Mouse (Mus musculus) heart, postnatal 4 days (tissue): ENCODE results near the gene Plekhg6. TPM values are rescaled to one million over a fixed set of nuclear protein-coding genes. Genes with fewer than 3 reads are reported as not detected.

Source experiments
- DNase-seq: peaks from one replicate; pipeline ENCODE4 v3.0.0; 2021
- total RNA-seq, 2 experiments: library from RNA; stranded (reverse); gene quantifications; 2 replicates each; pipeline ENCODE4 v1.2.3; 2021

Plekhg6 gene
- not detected for total RNA-seq

DNA sequence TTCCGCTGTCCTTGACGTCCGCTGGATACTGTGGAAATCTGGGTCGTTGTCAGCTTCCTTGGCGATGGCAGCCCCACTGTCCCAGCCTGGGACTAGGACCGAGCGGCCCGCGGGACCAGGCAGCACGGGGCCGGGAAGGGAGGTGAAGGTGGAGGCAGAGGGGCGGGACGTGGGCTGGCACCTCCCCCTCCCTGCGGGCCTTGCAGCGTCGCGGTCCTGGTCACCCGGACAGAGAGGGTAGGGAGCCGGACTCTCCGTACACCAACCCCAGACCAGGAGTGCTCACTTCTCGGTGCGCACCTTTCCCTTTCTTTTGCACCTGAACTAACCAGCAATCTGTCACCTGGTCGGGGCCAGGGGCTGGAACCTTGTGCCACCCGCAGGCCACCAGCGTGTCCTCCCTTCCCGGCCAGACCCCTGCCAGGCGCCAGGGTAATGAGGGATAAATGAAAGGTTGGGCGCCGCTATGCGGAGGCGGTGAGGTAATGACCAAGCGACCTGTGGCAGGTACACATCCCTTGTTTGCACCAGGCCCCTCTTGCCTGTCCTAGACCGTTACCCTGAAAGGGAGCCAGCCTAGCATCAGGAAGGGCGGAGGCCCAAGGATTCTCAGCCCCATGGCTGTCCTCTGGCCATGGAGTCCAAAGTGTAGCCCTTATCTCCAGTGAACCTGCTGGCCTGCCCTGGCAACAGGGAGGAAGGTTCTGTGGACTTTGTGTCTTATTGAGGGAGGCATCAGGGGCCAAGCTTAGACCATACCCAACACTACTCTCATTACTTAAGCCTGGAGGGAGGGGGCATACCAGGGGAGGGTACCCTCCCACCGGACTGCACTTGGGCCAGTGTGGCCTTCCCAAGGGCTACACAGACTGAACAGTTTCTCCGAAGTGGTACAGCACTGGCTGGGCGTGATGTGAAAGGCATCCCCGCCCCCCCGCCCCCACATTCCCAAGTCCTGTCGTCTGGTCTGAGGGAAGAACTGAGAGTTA is at the start of gene Plekhg6:
Gene Plekhg6, minus strand, starts transcription at position 422 of the 989 bp plus-strand sequence.
- DNase-seq = no peak

DNA sequence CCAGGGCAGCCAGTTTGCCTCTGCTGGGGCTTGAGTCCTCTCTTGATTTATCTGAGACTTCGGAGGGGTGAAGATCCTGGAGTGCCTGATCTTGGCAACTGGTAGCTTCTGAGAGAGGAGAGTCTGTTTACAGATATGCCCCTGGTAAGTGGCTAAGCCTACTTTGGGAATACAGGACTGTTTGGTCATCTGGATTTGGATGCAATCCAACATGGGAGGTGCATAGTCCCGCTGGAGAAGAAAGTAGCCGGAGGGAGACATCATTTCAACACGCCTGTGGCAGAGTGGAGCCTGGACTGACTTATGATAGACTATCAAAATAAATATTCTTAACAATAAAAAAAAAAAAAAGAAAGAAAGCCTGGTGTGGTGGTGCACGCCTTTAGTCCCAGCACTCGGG is 49.1 kb upstream of the Plekhg6 start:
- no peak for DNase-seq

DNA sequence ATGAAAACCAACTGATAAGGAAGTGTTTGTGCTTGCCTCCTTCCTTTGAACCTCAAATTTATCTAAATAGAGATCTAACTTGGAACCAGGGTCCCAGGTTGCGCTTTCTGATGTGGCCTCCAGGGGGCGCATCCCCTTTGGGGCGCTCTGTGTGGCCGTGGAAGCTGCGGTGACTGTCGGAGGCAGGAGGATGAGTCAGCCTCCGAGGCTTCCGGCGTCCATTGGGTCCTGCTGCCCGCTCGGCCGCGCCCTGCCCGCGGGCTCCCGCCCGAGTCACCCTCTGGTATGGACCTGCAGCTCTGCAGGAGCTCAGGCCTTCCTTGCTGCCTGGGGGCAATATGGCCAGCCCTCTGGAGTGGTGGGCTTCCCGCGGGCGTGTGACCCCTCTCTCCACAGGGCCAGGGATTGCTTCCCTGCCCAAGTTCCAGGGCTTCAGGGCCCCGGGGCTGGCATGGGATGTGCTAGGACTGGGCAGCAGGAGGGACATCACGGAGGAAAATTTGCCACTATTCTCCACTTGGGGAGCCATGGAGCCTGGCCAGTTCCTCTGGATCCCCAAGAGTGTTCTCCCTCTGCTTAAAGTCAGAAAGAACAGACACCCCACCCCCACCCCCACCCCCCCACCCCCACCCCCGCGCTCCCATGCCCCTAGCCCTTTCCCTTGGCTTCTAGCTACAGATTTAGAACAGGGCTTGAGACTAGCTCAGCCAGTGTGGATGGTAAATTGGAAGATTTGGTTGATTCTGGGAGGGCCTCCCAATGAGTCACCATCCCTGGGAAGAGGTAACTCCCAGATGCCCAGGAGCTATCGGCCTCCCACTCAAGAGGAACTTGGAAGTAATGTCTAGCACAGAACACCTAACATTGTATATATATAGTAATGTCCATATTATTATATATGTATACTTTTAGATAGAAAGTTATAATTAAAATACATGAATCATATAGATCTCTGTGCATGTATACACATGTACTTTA is 46.1 kb upstream of the Plekhg6 start:
- DNase-seq = peak; percentile 84

DNA sequence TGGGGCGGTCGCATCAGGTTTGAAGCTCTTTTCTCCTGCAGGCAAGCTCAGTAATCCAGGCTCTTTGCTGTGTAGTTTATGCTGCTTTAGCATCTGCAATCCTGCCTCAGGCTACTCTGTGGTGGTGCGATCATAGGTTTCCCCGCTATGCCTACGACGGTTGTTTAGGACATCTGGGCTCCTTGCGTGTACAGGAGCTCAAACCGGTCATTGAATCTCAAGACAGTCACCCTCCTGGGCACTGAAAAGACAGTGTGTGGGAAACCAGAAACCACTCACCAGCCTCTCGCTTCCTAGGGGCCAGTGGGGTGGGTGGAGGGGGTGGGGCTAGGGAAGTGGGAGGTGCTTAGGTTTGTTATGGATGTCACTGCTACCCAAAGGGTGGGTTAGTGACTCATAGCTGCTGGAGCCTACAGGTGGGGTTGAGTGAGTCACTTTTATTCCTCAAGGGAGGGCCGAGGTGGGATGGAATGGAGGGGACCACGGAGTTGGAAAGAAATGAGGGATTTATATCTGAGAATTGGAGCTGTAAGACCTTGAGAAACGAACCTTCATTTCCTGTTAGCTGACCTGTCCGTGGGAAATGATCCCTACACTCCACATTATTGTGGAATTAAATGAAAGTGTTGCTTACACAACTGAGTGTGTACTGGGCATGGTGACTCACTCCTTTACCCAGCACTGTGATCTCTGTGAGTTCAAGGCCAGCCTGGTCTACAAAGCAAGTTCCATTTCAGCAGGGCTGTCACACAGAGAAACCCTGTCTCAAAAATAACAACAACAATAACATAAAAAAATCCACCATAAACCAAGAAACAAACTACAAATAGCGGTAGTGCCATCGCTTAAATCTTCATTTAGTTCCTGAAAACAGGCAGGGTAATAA is 44.9 kb upstream of the Plekhg6 start:
- DNase-seq = no peak

DNA sequence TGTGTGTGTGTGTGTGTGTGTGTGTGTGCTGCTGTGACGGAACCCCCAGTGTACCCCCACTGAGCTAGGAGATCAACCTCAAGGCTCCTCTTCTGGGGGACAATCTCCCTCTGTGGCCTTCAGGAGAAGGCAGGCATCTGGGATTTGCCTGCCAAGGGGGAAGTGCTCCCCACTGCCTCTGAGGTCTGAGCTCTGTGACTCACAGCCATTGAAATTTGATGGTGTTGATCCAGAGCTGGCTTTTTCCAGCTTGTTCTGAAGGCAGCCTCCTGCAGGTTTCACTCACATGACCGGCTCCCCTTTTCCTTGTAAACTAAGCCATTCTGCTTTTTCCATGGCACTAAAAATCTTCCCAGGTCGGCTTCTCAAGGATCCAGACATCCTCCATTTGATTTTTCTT is 43.6 kb upstream of the Plekhg6 start:
- peak; percentile 25 for DNase-seq

DNA sequence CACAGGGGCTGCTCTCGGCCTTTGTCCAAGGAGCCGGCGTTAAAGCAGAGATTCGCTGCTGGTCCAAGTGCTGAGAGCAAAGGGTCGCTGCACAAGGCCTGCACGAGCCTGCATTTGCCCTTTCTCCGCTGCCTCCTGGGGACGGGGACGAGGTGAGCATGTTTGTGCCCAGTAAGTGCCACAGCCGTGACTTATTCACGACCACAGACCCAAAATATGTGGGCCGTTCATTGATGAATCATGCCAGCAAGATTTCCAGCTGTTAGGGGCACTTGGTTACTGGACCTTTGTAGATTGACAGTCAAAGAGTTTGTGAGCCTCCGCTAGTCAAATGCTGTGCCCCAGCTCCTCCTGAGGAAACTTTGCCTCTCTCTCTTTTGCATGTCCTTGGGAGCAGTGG is 42.9 kb upstream of the Plekhg6 start:
- DNase-seq = no peak

DNA sequence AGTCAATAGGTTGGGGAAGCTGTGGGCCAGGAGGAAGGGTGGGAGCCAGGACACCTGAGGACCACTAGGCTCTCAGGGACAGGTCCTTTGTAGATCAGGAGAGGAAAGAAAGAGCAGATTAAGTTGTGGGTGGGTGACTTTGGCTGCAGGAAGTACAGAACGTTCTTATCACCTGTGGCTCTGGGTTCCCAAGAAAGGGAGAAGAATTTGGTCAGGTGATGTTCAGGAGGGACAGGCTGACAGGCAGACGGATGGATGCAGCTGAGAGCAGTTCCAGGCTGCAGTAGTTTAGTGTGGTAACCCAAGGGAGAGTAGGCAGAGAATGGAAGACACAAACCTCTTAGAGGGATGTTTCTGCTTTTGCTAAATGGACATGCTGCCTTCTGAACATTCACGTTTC is 42.5 kb upstream of the Plekhg6 start:
- DNase-seq = no peak

DNA sequence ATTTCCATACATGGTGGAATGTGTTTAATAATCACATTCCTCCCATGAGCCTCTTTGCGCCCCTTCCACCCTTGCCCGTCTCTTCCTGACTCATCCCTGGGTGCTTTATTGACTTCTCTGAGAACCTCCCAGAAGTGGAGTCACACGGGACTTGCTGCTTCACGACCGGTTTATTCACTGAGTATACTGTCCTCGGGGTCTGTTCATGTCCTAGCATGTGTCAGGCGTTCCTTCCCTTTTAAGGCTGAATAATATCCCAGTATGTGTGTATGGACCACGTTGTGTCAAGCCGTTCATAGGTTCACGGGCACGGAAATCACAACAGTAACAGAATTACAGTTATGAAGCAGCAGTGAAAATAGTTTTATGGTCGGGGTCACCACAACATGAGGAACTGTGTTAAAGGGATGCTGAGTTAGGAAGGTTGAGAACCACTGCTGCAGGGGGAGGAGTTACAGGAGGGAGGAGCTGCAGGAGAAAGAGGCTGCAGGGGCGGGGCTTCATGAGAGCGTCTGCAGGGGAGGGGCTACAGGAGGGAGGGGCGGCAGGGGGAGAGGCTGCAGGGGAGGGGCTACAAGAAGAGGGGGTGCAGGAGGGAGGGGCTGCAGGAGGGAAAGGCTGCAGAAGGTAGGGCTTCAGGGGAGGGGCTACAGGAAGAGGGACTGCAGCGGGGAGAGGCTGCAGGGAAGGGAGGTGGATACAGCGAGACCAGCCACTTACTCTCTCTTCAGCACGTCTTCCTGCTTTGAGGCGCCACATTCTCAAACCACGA is 41.6 kb upstream of the Plekhg6 start:
- DNase-seq = peak; percentile 64

DNA sequence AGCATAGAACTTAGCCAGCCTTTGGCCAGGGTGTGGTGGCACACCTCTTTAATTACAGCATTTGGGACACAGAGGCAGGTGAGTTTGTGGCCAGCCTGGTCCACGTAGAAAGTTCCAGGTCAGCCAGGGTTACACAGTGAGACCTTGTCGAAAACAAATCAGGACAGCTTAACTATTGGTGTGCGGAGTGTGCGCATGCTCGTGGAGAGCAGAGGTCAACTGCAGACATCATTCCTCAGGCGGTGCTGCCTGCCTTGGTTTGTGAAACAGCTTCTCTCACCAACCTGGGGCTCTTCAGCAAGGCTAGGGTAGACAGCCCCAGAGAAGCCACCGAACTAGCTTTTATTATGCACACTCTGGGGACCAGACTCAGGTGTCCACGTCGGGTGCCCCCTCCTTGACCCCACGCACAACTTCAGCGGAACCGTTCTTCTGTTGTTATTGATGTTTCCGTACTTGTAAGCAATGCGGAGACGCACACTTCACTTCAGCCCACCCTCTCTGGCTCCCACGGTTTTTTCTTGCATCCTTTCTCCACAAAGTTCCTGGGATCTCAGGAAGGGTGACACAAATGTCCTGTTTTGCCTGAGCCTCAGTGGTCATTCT is 40.0 kb upstream of the Plekhg6 start:
- DNase-seq = no peak

DNA sequence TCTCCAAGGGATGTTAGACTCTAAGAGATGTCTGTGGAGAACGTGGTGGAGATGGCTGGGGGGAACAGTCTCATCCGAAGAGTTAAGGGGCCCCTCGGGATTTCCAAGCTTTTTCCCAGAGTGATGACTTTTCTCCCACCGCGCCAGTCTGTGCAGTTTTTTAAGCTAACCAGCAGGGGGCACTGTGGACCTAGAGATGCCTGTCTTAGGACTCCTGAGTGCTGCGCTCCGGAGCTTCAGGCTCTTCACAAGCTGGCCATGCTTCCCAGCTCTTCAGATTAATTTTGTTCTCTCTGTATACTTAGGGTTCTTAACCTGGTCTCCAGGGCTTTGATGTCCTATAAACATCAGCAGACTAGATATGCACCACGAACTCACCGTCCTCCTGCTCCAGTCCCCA is 38.2 kb upstream of the Plekhg6 start:
- DNase-seq = peak; percentile 90

DNA sequence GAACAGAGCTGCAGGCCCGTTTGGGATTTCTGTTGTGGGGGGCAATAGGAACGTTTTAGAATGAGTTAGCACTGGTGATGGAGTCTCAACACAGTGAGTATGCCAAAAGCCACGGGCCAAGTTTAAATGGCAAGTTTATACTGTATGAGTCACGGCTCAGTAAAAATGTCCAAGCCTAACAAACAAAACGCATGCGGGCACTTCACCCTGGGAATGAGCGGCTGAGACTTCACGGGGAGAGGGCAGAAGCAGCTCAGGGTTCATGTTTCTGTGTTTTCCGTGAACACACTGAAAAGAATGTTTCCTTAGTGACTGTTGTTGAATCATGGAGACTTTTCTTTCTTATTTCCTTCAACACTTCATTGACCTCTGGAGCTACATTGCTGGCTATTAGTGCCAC is 32.7 kb upstream of the Plekhg6 start:
- DNase-seq = no peak

DNA sequence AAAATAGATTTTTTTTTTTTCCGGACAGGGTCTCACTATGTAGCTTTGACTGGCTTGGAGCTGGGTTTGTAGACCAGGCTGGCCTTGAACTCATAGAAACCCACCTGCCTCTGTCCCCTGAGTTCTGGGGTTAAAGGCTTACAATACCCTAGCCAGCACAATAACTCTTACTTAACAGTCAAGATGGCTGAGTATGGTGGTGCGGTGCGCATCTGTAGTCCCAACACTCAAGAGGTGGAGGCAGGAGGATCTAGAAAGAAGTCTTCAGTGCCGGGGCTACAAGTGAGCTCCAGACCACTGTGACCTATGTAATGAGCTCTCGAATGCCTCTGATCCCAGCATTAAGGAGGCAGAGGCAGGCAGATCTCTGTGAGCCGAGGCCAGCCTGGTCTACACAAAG is 31.1 kb upstream of the Plekhg6 start:
- no peak for DNase-seq

DNA sequence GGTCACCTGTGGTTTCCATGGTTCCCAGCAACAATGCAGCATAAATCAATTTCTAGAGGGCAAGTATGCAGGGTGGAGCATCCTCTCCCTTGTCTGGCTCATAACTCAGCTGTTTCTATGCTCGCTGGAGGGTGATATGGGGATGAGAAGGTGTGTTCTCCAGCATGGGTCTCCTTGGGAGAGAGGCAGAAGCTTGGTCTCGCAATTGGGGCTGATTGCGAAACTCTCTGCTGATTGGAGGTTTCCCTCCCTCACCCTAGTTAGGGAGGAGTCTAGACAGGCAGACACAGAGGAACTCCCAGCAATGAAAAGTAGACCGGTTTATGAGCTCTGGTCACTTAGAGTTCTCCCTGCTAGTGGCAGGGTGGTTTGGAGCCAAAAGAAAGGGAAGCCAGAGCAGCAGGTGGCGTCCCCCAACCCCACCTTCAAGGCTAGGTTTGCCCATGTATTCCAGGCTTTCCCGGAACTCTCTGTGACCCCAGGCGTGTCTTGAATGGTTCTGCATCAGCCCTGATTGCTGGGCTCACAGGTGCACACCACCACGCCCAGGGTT is 30.5 kb upstream of the Plekhg6 start:
- no peak for DNase-seq

DNA sequence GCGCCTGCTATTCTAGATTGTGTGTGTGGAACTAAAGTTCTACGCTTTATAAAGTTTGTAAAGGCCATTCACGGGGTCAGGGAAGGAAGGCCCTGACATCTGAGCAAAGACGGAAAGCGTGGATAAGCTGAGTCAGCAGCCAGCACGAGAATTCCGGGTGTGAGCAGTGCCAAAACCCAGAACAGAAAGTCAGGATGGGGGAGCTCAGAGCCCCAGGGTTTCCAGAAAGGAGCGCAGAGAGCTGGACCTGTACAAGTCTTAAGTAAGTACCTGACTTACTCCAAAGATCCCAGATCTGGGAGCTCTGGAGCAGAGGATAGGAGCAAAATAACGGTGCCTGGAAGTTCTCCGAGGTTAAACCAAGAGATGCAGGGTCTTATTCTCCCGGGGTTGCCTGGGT is 30.0 kb upstream of the Plekhg6 start:
- no peak for DNase-seq

DNA sequence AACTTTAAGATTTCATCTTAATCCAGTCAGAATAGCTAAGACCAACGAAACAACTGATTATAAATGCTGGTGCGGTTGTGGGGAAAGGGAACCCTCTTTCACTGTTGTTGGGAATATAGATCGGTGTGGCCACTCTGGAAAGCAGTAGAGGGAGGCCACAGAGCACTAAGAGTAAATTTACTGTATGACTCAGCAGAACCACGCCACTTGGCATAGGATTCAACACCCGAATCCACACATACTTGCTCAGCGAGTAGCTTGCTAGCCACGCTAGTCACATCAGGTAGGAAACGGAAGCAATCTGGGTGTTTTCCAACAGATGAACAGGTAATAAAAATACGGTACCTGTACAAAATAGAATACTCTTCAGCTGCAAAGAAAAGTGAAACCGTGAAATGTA is 27.1 kb upstream of the Plekhg6 start:
- no peak for DNase-seq

DNA sequence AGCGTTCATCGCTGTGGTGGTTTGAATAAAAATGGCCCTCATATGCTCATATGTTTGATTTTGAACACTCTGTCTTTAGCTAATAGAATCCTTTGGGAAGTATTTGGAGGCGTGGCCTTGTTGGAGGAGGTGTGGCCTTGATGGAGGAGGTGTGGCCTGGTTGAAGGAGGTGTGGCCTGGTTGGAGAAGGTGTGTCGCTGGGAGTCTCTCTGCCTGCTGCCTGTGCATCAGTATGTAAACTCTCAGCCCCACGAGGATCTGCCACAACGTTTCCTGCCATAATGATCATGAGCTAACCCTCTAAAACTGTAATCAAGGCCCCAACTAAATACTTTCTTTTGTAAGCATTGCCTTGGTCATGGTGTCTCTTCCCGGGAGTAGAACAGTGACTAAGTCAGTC is 26.6 kb upstream of the Plekhg6 start:
- DNase-seq = no peak

DNA sequence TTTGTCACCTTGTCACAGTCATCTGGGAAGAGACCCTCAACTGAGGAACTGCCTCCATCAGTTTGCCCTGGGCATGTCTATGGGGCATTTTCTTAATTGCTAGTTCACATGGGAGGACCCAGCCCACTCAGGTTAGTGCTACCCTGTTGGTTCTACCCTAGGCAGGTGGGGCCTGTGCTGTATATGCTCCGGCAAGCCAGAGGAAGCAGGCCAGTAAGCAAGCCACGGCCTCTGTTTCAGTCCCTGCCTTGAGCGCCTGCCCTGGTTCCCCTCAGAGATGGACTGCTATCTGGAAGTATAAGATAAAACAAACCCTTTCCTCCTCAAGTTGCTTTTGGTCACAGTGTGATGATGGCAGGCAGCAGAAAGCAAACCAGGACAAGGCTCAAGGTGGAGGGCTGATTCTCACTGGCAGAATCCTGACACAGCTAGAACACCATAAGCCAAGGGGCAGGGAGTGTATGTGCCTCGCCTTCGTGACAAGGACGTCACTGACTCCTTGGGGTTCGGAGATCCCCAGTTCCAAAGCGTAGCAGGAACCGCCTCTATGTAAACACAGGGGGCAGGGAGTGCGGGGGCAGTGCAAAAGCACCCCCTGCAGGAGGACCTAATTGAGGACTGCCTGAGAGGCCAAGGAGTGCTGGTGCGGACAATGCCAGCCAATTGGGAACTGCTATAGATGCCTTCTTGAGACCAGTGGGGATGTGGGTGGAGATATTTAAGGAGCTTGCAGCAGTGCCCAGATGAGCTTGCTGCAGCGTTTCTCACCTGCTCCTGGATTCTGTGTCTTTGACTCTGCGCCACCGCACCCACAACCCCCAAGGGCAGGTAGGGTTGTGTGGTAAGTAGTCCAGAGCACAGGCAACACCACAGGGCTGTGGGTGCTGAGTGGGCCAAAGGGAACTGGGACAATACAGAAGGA is 25.1 kb upstream of the Plekhg6 start:
- no peak for DNase-seq

DNA sequence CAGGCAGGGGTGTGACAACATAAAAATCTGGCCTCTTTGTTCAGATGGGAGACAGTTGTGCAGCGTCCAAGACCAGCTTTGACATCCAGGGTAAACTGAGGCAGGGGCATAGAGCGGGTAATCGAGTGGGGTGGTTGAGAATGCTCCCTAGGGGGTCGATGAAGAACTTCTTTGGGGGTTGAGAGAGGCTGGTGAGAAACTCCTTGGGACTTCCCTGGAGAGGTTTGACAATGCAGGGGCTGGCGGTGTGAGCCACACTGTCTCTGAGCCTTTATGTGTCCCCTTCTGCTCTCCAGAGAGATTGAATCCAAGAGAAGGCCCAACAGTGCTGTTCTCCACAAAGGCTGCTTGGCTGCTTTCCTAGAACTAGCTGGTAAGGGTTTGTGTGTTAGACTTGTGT is 9.3 kb upstream of the Plekhg6 start:
- no peak for DNase-seq

DNA sequence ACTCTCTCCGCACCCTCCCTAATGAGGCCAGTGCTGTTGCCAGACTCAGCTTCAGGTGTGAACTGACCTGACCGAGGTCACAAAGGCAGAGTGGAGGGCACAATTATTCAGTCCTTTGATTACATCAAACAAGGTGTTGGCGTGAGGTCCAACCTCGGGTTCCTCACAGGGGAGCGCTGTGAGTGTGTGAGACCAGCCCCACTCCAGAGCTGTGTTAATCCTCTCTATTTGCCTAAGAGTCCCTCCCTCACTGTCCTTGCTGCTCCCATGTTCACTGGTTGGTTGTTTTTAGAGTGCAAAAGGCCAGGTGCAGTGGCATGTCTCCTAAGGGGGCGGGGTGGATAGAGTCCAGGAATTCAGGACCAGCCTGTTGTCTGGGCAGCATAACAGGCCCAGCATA is 5.5 kb upstream of the Plekhg6 start:
- no peak for DNase-seq
